Mouse (Mus musculus) spleen, postnatal 36 days (tissue): ENCODE results near the gene Dolpp1.

Source experiments
- DNase-seq, 2 experiments: peaks; one replicate each; pipeline ENCODE4 v3.0.0; 2022; ENCODE audit warnings: low spot score in 2 of 2, mixed read lengths in 1 of 2

Gene Dolpp1

GRCm38 (mm10) chr2:30377721-30378120, 14.3 kb upstream of the Dolpp1 start:
- DNase-seq = no peak

- DNase-seq = no peak
Measured at GRCm38 (mm10) chr2:30379307-30379706, 12.7 kb upstream of the Dolpp1 start.

GRCm38 (mm10) chr2:30380564-30381376, 11.3 kb upstream of the Dolpp1 start:
- DNase-seq = no peak

- DNase-seq = peak; percentile 28 to 31
Measured at GRCm38 (mm10) chr2:30381377-30381725, 10.7 kb upstream of the Dolpp1 start.

GRCm38 (mm10) chr2:30384814-30385213, 7.2 kb upstream of the Dolpp1 start:
- DNase-seq = no peak

- no peak for DNase-seq
Measured at GRCm38 (mm10) chr2:30385591-30385990, 6.5 kb upstream of the Dolpp1 start.

GRCm38 (mm10) chr2:30386913-30387312, 5.1 kb upstream of the Dolpp1 start:
- no peak for DNase-seq

- DNase-seq = no peak
Measured at GRCm38 (mm10) chr2:30389000-30389399, 3.1 kb upstream of the Dolpp1 start.

GRCm38 (mm10) chr2:30392577-30393369, 719 bp downstream of the Dolpp1 start:
- DNase-seq = peak; percentile 37 to 51

- no peak for DNase-seq
Measured at GRCm38 (mm10) chr2:30393370-30393656, 1.3 kb downstream of the Dolpp1 start.

GRCm38 (mm10) chr2:30395757-30396156, 3.7 kb downstream of the Dolpp1 start:
- no peak for DNase-seq

- no peak for DNase-seq
Measured at GRCm38 (mm10) chr2:30396246-30396645, 4.2 kb downstream of the Dolpp1 start.

GRCm38 (mm10) chr2:30397986-30398512, 6.0 kb downstream of the Dolpp1 start:
- DNase-seq = no peak

- no peak for DNase-seq
Measured at GRCm38 (mm10) chr2:30399191-30400171, 7.4 kb downstream of the Dolpp1 start.

- DNase-seq = no peak
Measured at GRCm38 (mm10) chr2:30401581-30401980, 9.5 kb downstream of the Dolpp1 start.

- DNase-seq = no peak
Measured at GRCm38 (mm10) chr2:30402351-30402826, 10.3 kb downstream of the Dolpp1 start.

- no peak for DNase-seq
Measured at GRCm38 (mm10) chr2:30402843-30403242, 10.8 kb downstream of the Dolpp1 start.

GRCm38 (mm10) chr2:30403870-30404269, 11.8 kb downstream of the Dolpp1 start:
- DNase-seq = no peak

- no peak for DNase-seq
Measured at GRCm38 (mm10) chr2:30407221-30407620, 15.2 kb downstream of the Dolpp1 start.

- DNase-seq = no peak
Measured at GRCm38 (mm10) chr2:30407778-30408177, 15.7 kb downstream of the Dolpp1 start.

GRCm38 (mm10) chr2:30408452-30409100, 16.5 kb downstream of the Dolpp1 start:
- no peak for DNase-seq
